Mouse (Mus musculus) testis, adult 2 months (tissue): ENCODE measurements around the gene 1700011L22Rik.

Source experiments
- CTCF ChIP-seq: fragments of 200-500 bp; IDR thresholded peaks from 2 replicates; pipeline ENCODE4 v1.5.1; 2012; ENCODE audit warnings: low read depth, mild to moderate bottlenecking, inconsistent platforms, low read length, moderate library complexity; ENCODE audit not compliant: control insufficient read depth, insufficient read depth, insufficient replicate concordance
- POLR2A ChIP-seq: fragments of 200-500 bp; IDR thresholded peaks from 2 replicates; pipeline ENCODE4 v1.6.1; 2012; ENCODE audit warnings: low read depth, mild to moderate bottlenecking, inconsistent platforms, low read length, moderate library complexity; ENCODE audit not compliant: control insufficient read depth

- TF ChIP-seq CTCF (no peak), POLR2A (no peak)
Observed at GRCm38 (mm10) chr8:79286424-79286823, 38.1 kb upstream of the 1700011L22Rik start.
